Mouse (Mus musculus): Measurements from ENCODE around the gene Spats1.

Gene Spats1

DNA sequence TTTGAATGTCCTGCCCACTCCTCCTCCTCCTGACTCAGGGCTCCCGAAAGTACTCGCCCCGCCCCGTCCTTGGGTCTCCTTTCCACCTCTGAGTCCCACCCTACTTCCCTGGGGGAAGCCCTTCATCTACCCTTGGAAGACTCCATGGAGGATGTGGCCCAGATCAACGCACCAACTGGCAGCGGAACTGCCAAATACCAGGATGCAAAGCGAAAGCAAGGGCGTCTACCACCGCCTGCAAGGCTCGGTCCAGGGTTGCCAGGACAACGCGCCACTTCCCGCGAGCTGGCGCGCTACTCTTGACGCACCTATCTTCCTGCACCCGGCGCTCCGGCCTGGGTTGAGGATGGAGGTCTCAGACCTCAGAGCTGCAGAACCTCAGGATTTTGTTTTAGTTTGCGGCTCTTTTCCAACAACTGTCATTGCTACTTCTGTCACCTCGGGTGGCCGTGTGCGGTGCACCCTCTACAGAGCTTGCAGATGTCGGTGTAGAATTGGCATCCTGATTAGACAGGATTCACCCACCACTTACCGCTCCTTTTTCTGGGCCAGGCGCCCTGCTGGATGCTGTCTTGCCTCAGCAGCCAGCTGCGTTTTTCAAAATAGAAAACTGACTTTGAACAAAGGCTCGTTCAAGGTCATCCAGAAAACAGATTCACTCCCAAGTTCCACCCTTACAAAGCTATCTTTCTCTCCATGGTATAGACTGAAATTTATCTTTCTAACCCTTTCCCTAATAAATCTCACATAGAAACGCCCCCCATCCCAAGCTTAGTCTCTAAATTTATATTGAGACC, at the start of gene Spats1:
TSS of gene Spats1 (minus strand) at position 747 of the 797 bp plus-strand sequence.
- DNase-seq (ENCODE audit: low spot score), result peak; percentile 82

DNA sequence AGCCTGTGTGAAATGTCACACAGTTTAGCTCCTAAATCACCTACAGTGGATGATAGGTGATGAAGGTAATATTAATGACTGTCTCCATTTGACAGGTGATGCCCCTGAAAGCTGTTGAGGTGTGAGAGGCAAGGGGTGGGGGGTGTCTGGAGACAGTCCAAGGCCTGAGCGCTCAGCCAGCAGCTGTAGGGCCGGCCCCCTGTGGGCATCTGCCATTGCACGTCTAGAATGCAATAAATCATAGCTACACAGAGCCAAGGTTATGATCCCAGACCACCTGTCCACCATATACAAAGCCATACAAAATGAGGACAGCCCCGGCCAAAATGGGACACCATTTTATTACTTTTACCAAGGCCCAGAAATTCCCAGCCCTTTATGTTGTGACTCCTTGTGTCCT, 49.7 kb upstream of the Spats1 start:
- no peak for DNase-seq (ENCODE audit: low spot score)

DNA sequence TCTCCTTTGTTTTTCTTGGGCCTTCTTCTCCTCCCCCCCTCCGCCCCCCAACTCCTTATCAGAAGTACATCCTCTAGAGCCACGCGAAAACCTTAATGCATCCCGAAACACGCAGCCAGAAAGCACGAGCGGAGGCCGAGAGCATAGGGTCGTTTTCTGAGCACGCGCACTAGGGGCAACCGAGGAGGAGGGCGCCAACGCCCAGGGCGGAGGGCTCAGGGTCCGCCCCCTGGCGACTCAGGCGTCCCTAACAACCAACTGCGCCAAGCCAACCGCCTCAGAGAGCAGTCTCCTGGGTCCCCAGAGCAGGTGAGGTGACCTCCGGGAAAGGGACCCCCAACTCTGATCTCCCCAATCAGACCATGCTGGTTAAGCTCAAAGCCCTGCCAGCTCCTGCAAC, 48.0 kb upstream of the Spats1 start, which contains the start of gene Tcte1:
TSS of gene Tcte1 (plus strand) at position 172 of the 400 bp plus-strand sequence.
- no peak for DNase-seq (ENCODE audit: low spot score)

DNA sequence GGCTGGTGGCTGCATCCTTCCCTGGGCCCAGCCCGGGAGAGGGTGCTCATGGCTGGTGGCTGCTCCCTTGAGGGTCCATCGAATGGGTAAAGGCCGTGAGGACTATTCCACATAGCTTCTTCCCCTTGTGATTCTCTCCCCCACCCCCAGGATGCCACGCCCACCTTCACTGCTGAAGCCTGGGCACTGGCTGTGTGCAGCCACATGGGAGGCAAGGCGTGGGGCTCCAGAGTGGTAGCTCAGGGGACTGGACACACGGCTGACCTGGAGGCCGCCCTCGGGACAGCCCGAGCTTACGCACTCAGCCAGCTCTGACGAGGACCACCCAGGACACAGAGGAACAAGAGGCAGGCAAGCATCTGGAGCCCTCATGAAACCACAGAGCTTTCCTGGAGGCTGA, 44.9 kb upstream of the Spats1 start:
- DNase-seq (ENCODE audit: low spot score), result no peak

DNA sequence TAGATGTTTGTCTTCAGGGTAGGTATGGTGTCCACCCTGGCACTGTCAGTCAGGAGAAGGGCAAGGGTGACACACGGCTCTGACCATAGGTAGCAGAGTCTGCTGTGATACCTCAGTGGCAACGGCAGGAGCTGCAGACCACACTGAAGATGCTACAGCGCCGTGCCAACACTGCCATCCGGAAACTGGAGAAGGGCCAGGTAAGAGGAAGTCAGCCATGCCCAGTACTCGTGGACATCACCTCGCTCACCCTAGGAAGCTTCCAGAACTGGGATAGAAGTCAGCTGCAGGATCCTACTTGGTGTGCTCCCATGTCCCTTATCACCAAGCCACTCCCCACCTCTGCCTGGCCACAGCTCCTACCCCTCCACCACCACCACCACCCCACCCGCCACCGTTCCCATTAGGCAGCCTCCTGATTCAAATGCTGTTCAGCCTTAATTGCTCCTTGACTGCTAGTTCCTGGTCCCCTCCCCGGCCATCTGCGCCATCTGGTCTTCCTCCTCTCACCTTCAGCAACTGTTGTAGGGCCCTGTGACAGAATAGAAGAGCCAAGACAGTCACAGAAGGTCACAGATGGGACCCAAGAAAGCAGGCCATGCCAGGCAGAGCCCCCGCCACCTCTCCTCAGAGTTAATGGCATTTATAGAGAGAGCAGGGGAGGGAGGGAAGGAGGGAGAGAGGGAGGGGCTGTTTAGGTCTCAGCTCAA, 43.7 kb upstream of the Spats1 start:
- DNase-seq (ENCODE audit: low spot score), result no peak

DNA sequence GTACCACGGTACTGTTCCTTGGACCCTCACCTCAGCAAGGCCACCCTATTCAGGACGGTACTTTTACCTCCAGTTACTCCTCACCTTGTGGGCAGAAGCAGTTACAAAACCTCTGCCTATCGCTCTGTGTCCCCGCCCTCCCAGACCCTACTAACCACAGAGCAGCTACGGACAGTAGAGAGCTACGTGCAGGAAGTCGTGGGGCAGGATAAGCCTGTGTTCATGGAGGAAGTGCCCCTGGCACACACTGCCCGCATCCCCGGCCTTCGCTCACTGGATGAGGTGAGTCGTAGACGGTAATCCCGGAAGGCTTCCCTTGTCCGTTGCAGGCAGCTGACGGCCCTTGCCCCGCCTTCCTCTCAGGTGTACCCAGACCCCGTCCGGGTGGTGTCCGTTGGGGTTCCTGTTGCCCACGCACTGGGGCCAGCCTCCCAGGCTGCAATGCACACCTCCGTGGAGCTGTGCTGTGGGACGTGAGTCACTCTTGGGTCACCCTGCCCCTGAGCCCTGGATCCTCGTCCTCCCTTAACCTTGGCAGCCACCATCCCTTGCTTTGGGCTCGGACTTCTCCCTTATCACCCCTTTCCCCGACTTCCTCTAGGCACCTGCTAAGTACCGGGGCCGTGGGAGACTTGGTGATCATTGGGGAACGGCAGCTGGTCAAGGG, 42.5 kb upstream of the Spats1 start:
- DNase-seq (ENCODE audit: low spot score), result no peak

DNA sequence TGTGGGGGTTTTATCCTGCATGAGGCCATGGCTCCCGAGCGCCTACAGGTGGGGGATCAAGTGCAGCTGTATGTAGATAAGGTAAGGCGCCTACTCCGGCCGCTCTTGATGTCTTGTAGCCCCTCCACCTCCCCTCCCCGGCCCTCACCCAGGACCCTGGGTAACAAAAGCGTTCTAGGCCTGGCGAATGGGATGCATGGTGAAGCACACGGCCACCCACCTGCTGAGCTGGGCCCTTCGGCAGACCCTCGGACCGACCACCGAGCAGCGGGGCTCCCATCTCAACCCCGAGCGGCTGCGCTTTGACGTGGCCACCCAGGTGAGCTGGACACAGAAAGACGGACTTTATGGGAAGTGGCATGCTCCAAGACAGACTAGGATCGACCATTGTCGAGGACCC, 41.9 kb upstream of the Spats1 start:
- no peak for DNase-seq (ENCODE audit: low spot score)

DNA sequence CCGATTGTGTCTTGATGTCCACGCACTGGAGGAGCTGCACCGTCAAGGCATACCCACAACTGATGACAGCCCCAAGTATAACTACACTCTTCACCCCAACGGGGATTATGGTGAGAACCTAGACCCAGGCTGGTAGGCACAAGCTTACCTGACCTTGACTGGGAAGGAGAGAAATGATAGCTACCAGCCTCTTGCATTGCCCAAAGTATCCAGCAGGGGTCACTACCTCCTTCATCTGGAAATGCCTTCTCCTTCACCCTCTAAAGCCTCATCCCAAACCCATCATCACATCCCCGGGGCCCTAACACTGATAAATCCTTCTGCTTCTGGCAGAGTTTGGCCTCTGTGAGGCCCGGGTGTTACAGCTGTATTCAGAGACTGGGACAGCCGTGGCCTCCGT, 41.3 kb upstream of the Spats1 start:
- DNase-seq (ENCODE audit: low spot score), result peak; percentile 58

DNA sequence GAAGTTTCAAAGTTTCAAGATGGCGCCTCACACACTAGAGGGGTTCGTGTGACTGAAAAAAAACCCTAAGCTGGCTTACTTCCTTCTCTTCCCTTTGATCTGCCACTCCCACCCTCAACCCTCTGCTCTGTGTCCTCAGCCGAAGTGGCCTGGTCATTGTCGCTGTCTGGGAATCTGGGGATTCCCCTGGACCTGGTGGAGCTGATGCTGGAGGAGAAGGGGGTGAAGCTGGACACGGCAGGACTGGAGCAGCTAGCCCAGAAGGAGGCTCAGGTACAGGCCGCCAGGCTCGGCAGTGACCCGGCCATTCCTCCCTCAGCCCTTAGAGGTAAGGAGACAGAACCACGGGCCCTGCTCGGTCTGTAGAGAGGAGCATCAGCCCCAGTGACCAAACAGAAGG, 40.6 kb upstream of the Spats1 start:
- no peak for DNase-seq (ENCODE audit: low spot score)

DNA sequence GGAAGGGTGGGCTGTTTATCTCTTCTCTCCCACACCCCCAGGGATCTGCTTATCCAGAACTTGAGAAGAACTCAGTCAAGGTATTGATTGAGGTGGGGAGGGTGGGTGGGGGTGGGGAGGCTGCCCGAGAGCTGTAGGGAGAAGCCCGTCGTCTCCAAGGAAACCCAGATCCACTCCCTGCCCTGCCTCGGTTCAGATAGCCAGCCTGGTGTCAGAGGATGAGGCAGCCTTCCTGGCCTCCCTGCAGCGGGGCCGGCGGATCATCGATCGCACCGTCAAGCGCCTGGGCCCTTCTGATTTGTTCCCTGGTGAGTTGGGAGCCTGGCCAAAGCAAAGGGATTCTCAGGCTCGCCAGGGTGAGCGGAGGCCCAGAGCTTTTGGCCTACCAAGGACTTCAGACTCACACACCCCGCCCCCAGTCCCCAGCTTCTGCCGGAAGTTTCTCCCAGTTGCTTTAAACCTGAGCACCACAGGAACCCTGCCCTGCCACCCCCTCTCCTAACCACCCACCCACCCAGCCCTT, 40.0 kb upstream of the Spats1 start:
- no peak for DNase-seq (ENCODE audit: low spot score)

DNA sequence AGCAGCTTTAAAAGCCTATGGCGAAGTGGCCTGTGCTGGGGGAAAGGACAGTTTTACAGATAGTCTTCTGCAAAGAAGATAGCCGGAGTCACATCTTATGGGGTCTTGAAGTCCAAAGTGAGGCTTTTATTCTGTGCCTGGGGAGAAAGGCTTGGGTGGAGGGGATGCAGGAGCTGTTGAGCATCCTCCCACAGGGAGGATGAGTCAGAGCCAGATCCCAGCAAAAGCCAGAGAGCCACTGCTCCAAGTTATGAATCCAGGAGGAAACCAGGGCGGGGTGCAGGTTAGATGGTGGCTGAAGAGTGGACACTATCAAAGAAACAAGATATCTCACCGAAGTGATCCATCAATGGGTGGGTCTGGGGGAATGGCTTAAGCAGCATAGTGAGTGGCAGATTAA, 36.5 kb upstream of the Spats1 start:
- DNase-seq (ENCODE audit: low spot score), result no peak

DNA sequence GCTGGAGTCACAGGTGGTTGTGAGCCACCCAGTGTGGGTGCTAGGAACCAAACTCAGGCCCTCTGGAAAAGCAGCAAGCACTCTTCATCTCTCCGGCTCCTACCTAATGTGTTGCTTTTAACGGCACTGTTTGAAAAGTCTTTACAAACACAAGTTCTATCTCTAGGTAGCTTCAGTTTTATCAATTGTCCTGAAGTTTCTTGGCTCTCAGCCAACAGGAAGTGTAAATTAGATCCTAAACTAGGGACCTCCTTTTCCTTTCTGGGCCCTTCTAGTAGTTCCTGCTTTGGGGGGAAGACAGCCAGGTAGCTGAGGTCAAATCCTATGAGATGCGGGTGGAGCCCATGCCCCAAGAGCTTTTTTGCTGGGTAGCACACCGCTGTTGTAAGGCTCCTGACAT, 35.7 kb upstream of the Spats1 start:
- no peak for DNase-seq (ENCODE audit: low spot score)

DNA sequence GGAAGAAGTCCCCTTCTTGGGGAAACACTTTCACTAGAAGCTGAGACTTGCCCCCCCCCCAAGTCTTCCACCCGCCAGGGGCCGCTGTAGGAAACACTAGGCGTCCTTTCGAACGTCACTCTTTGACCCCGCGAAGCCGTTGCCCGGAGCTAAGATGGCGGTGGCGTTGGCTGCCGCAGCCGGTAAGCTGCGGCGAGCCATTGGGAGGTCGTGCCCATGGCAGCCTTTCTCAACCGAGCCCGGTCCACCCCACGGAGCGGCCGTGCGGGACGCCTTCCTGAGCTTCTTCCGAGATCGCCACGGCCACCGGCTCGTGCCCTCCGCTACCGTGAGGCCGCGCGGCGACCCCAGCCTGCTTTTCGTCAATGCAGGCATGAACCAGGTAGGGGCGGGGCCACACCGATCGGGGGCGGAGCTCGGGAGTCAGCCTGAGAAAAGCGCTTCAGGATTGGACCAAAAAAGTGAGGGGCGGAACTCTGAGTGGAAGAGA, 31.5 kb upstream of the Spats1 start, which contains the start of gene Aars2:
TSS of gene Aars2 (plus strand) at position 142 of the 490 bp plus-strand sequence.
- DNase-seq (ENCODE audit: low spot score), result peak; percentile 85

DNA sequence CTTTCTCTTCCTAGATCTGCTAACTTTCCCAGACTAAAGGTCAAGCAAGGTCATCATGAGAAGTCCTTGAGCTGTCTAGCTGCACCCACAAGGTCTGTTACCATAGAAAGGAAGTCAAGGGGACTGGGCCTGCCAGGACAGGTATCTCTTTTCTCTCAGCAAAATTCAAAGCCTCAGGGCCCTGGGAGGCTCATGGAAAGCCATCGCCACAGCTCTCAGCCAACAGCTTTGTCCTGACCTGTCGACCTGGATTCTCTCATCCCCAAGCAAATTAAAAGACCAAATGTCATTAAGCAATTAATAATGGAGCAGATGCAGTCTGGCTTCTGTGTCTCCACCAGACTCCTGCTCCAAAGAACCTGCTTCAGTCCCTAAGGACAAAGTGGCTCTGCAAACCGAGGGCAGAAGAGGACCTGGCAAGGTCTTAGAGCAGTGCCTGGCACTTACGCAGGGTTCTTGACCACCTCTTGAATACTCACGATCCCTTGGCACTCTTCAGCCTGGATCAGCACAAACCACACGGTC, 30.8 kb upstream of the Spats1 start:
- no peak for DNase-seq (ENCODE audit: low spot score)

DNA sequence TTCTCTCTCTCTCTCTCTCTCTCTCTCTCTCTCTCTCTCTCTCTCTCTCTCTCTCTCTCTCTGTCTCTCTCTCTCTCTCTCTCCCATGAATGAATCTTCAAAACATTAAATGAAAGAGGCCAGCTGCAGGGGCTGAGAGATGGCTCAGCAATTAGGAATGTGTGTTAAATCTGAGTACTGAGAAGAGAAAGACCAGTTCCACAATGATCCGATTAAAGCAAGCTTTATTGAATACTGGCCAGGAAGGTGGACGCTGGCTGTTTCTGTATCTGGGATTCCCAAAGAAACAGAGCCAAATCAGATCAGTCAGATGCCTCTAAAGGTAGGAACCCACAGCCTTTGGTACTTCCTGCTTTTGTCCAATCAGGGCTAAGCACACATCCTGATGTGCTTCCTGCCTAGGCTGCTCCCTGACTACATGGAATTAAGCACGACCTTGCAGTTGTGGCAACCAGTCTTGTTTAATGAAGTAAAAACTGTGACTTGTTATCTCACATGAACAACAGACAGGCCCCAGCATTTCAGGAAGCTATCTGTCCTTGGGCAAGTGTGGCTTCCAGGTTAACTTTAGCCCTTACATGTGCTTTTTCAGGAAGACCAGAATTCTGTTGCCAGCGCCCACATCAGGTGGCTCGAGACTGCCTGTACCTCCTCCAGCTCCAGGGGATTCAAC, 28.2 kb upstream of the Spats1 start:
- DNase-seq (ENCODE audit: low spot score), result no peak

DNA sequence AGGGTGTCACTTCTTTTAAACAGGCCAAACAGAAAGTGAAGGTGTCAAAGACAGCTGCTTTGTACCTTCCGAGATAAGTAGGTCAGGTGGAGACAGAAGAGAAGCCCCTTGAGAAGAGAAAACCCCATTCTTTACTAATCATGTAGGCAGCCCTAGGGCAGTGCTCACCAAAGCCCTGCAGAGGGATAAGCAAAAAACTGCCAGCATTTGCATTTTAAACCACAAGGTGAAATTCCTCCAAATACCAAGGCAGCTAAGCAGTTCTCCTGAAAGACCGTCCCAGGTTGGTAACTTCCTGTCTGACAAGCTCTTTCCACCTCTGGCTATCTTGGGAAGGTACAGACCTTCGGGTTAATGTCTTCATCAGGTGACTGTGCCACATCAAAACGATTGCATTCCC, 27.1 kb upstream of the Spats1 start:
- DNase-seq (ENCODE audit: low spot score), result no peak

DNA sequence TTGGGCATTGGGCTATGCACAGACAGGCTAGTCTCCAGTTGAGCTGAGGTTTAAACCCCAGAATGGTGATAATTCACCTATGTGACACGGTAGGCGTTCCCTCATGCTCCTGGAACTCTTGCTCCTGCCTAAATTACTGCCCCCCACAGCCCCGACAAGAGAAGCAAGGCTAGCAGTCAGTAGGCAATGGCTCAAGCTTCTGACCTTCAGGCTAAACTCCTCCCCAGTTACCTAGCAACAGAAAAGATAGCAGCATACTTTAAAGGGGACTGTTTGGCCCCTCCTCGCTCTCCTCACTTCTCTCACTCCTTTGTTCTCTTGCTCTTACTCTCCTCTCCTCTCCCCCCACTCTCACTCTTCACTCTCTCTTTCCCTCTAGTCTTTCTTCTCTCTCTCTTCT, 25.8 kb upstream of the Spats1 start:
- no peak for DNase-seq (ENCODE audit: low spot score)

DNA sequence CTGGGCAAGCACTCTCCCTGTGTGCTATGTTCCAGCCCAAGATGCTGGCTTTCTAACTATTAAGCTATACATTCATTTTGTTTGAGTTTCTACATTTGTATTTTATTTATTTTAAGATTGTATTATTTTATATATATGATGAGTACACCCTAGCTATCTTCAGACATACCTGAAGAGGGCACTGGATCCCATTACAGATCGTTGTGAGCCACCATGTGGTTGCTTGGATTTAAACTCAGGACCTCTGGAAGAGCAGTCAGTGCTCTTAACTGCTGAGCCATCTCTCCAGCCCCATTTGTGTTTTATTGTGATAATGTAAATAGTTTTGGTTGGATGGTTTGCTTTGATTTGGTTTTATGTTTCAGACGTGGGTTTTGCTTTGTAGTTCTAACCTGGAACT, 24.3 kb upstream of the Spats1 start:
- no peak for DNase-seq (ENCODE audit: low spot score)

DNA sequence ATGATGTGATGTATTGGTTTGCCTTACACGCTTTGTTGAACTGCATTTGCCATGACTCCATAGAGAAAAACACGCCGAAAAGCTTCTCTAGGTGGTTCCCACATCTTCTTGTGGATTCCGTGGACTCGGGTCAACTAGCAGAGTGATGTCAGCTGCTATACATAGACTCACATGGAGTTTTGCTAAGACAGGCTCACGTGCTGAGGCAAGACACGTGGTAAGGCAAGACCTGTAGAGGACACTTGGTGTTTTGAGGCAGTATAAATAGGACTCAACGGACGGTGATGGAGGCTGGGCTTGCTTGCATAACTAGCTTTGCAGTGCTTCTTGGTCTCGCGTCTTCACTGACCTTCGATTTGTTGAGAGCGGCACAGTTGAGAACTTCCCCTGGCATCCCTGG, 23.2 kb upstream of the Spats1 start:
- DNase-seq (ENCODE audit: low spot score), result no peak

DNA sequence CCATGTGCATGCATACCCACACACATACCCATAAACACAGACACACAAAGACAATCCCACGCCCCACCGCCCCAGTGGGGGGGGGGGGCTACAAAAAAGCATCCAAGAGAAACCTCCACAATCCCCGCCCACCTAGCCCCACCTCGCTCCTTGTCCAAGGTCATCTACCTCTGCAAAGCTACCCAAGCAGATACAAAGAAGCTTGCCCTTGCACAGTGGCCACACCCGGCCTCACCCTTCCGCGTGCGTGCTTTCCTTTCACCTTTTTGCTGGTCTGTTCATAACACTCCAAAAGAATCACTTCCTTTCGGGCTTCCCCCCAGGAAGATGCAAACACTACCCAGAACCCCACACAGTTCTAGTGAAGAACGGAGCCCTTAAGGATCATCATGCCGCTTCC, 20.2 kb upstream of the Spats1 start:
- no peak for DNase-seq (ENCODE audit: low spot score)

DNA sequence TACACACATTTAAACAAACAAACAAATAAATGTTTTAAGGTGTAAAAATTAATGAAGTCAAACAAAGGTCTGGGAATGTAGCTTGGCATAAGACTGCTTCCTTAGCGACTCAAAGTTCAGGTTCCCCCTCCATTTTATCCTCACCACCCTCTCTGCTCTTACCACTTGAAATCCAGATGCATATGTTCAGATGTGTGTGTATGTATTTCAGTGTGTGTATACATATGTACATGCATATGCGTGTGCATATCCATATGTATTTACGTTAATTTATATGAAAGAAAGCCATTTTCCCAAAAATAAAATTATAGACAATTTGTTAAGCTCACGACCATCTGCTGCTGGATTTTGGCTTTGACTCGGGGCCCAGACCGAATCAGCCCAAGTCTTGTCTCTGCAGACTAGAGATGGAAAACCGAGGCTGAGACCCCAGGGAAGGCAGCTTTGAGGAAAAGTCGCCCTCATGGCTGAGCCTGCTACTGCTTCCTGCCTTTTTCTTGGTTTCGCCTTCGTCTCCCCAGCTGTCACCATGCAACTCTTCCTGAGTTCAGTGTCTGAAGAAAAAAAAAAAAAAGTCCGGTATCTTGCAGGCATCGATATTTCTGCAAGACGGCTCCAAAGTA, 15.4 kb upstream of the Spats1 start:
- DNase-seq (ENCODE audit: low spot score), result no peak
